Mouse (Mus musculus) layer of hippocampus, adult 11-12 months (tissue): ENCODE results near the gene Ppp6r1.
"Not testable (repeated sequence)": the region's sequence is repeated elsewhere in the genome, so short reads cannot be mapped to it uniquely, and the experiment has no call there.

Experiments
- DNase-seq: peaks from one replicate; pipeline ENCODE4 v3.0.0; 2022; ENCODE audit warnings: low spot score

Gene Ppp6r1

DNA sequence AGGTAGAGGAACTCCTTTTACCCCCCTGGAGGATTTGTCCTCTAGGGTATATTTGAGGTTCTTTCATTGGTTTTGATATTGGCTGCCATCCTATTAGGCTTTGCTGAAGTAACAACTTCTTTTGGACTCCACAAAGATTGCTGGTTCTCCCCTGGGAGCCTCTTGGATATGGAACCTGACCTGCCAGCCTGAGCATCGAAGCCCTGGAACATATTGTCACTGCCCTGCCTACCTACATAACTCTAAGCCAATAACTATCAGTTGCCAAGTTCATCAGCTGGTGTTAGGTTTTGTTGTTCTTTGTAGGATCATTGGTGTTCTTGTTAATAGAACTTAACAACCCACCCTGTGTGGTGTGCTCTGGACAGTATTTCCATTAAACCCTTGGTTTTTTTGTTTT is 45.9 kb downstream of the Ppp6r1 start:
- no peak for DNase-seq

DNA sequence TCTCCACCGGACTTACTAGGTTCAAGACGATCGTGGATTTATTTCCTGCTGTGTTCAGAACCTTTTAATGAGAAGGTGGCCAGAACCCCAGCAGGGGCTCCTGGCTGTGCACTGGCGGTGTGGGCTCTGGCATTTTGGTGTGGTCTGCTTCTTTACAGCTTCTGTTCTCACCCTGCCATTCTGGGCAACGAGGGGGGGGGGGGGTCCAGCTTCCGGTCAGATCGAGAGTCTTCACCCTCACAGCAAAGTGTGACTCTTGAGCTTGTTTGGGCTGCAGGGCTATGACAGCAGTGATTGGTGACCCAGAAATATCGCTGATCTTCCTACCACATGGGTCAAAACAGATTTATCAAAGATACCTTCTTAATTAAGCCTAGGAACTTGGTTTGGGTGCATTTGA is 46.4 kb downstream of the Ppp6r1 start:
- no peak for DNase-seq

DNA sequence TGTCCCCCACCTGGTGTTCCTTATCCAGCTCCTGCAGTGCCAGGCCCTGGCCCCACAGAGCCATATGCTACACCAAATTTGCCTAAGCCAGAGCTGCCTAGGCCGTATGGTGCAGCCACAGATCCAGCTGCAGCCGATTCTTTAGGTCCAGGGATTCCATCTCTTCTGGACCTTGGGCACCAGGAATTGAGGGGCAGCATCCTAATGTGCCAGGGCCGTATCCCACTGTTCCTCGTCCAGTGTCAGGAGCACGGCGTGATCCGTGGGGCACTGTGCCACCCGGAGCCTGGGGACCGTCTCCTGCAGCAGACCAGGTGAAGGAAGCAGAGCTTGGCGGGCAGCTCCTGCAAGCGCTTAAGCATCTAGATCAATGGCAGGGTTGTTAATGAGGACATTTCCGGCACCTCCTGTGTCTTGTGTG is 46.9 kb downstream of the Ppp6r1 start:
- DNase-seq = no peak

DNA sequence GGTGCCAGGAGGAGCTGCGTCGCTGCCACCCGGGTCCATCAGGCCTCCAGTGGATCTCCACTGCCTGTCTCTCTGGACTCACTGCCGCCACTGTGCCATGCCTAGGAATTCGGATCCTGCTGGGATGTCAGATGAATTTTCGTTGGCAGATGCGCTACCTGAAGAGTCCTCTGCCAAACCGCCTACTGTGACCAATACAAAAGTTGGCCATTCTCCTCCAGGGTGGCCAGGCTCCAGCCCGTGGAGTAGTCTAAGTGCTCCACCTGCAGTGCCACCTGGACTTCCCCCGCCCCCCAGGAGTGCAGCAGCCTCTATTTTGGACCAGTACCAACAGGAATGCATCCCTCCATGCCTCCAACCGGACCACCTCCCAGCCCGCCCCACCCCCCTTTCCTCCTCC is 47.3 kb downstream of the Ppp6r1 start:
- DNase-seq = no peak

DNA sequence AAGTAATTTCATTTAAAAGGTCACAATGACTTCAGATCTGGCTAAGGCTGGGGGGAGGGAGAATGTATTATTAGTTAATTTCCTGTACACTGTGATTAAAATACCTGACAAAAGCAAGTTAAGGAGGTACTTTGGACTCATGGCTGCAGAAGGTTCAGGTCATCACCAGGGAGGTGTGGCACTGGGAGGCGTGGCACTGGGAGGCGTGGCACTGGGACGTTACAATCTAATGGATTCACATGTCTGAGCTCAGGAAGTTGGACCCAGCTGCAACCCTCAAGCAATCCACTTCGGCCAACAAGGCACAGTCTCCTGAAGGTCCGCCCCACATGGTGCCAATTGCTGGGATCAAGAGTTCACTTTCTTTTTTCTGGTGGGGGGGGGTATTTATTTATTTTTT is 50.8 kb downstream of the Ppp6r1 start:
- no peak for DNase-seq

DNA sequence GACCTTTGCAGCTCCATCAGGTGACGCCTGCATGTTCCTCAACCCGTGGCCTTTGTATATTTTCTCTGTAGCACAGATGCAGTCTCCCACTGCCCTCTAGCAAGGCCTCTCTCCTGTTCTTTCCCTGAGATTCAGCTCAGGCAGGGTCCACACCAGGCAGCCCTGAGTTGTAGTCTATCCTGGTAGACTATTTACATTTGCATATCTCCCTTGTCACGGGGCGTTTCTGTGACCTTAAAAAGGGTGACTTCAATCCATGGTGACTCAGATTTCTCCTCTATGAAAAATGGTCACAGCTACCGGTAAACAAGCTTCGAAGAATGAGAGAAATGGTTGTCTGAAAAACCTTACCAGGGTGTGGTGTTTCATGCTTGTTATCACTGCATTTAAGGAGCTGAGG is 54.9 kb downstream of the Ppp6r1 start, which contains the start of gene Ptprh:
TSS of gene Ptprh (minus strand) at position 169 of the 400 bp plus-strand sequence.
- no peak for DNase-seq

DNA sequence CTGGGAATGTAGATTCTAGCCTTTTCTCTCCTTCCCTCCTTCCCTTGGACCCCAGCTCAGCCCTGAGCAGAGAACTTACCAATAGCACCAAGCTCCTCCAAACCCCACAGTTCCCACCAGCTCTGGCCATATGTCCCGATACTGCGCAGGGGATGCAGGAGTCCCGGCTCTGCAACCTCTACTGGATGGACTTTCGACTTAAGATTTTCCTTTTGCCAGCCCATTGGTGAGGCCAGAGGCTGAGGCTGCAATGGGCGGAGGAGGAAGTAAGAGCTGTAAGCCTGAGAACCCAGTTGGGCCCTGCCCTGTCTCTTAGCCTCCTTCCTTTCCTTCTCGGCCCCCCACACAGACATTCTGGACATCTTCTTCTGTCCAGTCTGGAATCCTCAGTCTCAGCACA is 55.9 kb downstream of the Ppp6r1 start:
- DNase-seq = no peak

DNA sequence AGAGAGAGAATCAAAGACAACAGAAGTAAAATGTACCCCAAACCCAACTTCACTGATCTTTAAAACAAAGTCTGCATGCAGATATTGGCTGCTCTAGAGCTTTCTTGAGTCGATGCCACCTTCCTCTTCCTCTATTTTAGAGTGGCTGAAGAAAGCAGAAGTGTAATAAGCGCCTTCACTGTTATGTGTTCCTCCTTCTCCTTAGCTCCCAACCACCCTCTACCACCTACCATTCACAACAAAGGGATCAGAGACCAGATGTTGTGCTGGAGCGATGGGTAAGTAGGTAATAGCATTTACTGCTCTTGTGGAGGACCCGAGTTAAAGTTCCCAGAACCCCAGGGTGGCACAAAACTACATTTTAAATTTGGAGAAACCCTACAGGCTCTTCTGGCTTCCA is 61.8 kb downstream of the Ppp6r1 start:
- DNase-seq = not testable (repeated sequence)
